Mouse (Mus musculus) adrenal gland, postnatal 4 days (tissue): ENCODE results near the gene Pfn1. TPM values are rescaled to one million over a fixed set of nuclear protein-coding genes. Genes with fewer than 3 reads are reported as not detected.
A peak's percentile ranks its signal among the peaks of the same experiment; 100 is the strongest.

Experiments
- DNase-seq, 2 experiments: peaks; one replicate each; pipeline ENCODE4 v3.0.0; 2021 to 2022; ENCODE audit warnings: low spot score in 2 of 2, mixed read lengths in 2 of 2
- total RNA-seq, 2 experiments: library from RNA; stranded (reverse); gene quantifications; 2 replicates each; pipeline ENCODE4 v1.2.3; 2021

The Pfn1 gene
- total RNA-seq, 2 experiments from 2014 or later: 804 to 830 TPM

DNA sequence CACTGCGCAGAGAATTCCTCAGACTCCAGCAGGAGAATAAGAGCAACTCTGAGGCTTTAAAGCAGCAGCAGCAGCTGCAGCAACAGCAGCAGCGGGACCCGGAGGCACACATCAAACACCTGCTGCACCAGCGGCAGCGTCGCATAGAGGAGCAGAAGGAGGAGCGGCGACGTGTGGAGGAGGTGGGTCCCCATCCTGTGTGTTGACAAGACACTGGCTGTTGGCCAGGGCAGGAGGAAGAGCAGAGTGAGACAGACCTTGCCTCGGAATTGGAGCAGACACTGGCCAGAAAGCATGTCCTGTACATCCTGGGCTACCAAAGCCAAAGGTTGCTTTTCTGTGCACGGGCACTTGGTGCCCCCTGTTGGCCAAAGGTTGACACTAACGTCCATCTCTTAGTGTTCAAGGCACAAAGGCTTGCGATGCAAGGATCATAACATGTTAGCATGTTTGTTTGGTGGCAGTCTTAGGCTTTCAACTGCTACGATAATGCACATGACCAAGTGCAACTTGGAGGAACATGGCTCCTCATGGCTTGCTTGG lies 49.3 kb downstream of the Pfn1 start:
- peak; percentile 55 to 60 for DNase-seq

Other genes starting within 250 kb of the Pfn1 start
- gene Pelp1, start 244.6 kb downstream of the Pfn1 start, total RNA-seq: 10 to 100 TPM; 37.2 to 40.5 TPM
- gene Arrb2, start 222.0 kb downstream of the Pfn1 start, total RNA-seq: 10 to 100 TPM; 30.4 to 32.3 TPM
- gene Med11, start 202.7 kb downstream of the Pfn1 start, total RNA-seq: 10 to 100 TPM; 17.3 to 18.6 TPM
- gene Zmynd15, start 195.2 kb downstream of the Pfn1 start, total RNA-seq: 1 to 10 TPM; 2.2 to 2.3 TPM
- gene Cxcl16, start 194.7 kb downstream of the Pfn1 start, total RNA-seq: 1 to 10 TPM; 5.8 to 7.4 TPM
- 1 to 10 TPM; 1.3 TPM for gene Tm4sf5, start 149.4 kb downstream of the Pfn1 start, total RNA-seq
- gene Vmo1, start 140.0 kb downstream of the Pfn1 start, total RNA-seq: under 1 TPM; 0.51 to 0.64 TPM
- 1 to 10 TPM in 1 of 2 experiments, not detected in 1; 5.0 TPM for gene Gltpd2, start 135.4 kb downstream of the Pfn1 start, total RNA-seq
- 100 to 1,000 TPM; 289 to 310 TPM for gene Psmb6, start 129.3 kb downstream of the Pfn1 start, total RNA-seq
- gene Gm40193, start 121.7 kb downstream of the Pfn1 start, total RNA-seq: not detected
- 10 to 100 TPM; 11.8 to 15.4 TPM for gene Pld2, start 114.6 kb downstream of the Pfn1 start, total RNA-seq
- 10 to 100 TPM; 67.7 to 67.8 TPM for gene Mink1, start 91.8 kb downstream of the Pfn1 start, total RNA-seq
- not detected for gene 4930544D05Rik, start 38.8 kb downstream of the Pfn1 start, total RNA-seq
- gene Chrne, start 35.4 kb downstream of the Pfn1 start, total RNA-seq: under 1 TPM in 1 of 2 experiments, not detected in 1; 0.36 TPM
- gene Gp1ba, start 15.5 kb downstream of the Pfn1 start, total RNA-seq: 1 to 10 TPM in 1 of 2 experiments, under 1 TPM in 1; 0.28 to 1.2 TPM
- 100 to 1,000 TPM; 100 to 106 TPM for gene Rnf167, start 7.4 kb downstream of the Pfn1 start, total RNA-seq
- 100 to 1,000 TPM; 153 TPM for gene Slc25a11, start 7.2 kb downstream of the Pfn1 start, total RNA-seq
- gene Eno3, start 2.6 kb upstream of the Pfn1 start, total RNA-seq: 100 to 1,000 TPM in 1 of 2 experiments, 10 to 100 TPM in 1; 72.6 to 112 TPM
- gene Spag7, start 14.8 kb upstream of the Pfn1 start, total RNA-seq: 10 to 100 TPM; 82.0 to 87.2 TPM
- gene Camta2, start 33.5 kb upstream of the Pfn1 start, total RNA-seq: 10 to 100 TPM; 36.2 to 37.8 TPM
- gene Inca1, start 45.5 kb upstream of the Pfn1 start, total RNA-seq: 10 to 100 TPM in 1 of 2 experiments, 1 to 10 TPM in 1; 7.0 to 10.2 TPM
- gene Kif1c, start 45.9 kb upstream of the Pfn1 start, total RNA-seq: 100 to 1,000 TPM; 135 to 149 TPM
- gene Zfp3, start 109.6 kb upstream of the Pfn1 start, total RNA-seq: 10 to 100 TPM; 12.9 to 13.2 TPM
- gene Scimp, start 157.9 kb upstream of the Pfn1 start, total RNA-seq: under 1 TPM; 0.48 to 0.68 TPM
- gene Rabep1, start 190.1 kb upstream of the Pfn1 start, total RNA-seq: 10 to 100 TPM; 95.2 to 96.0 TPM